Mouse (Mus musculus) erythroblast, embryonic 14.5 days (primary cell): ENCODE measurements at regions not wholly inside any gene's neighbourhood (a gene's known extent, or its start where the extent isn't known, plus 50 kb on each side); places are given as distances from the start of the nearest gene placed in this dataset.

Source experiments
- GATA1 ChIP-seq: IDR thresholded peaks from 2 replicates; pipeline ENCODE4 v1.6.1; 2012; ENCODE audit warnings: low read length, inconsistent platforms, mixed read lengths
- TAL1 ChIP-seq: IDR thresholded peaks from 3 replicates; pipeline ENCODE4 v1.6.1; 2012; ENCODE audit warnings: low read length, inconsistent platforms, mixed read lengths

DNA sequence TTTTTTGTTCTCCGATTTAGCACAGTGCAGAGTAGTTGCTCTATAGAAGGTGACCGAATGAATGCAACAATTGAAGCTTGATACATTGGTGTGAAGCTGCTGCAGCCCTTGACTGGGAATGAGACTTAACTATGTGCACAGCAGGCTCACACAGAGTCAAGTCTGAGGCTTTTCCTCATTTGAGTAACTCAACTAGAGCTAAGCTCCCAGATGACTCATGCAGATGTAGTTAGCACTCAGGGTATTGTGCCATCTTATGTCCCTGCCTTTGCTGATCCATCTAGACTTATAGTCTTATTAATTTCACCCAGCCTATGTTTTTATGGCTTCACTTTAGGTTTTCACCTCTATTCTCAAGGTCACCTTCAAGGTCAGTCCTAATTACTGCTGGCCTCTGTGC is 152.8 kb upstream of the Pgrmc2 start:
- TF ChIP-seq TAL1 = no peak
- TF ChIP-seq GATA1 = no peak
